Mouse (Mus musculus) liver, embryonic 13.5 days (tissue): ENCODE measurements around the gene Mrpl14. TPM values are rescaled to one million over a fixed set of nuclear protein-coding genes. Genes with fewer than 3 reads are reported as not detected.

Experiments used
- ATAC-seq: fragments of 200-750 bp; cut with Nextera tagmentation; 2 replicates; pipeline ENCODE4 v1.8.0; 2017; ENCODE audit warnings: low read depth, mild to moderate bottlenecking, moderate number of reproducible peaks, moderate library complexity
- DNase-seq: peaks from one replicate; pipeline ENCODE4 v3.0.0; 2022
- H3K27ac ChIP-seq: fragments of 300-500 bp; sonication (generic); 2 replicates; pipeline ENCODE4 v1.5.1; 2015; ENCODE audit warnings: moderate library complexity, mild to moderate bottlenecking, inconsistent platforms
- H3K27me3 ChIP-seq: fragments of 300-500 bp; sonication (generic); 2 replicates; pipeline ENCODE4 v1.6.1; 2015; ENCODE audit warnings: mild to moderate bottlenecking, inconsistent platforms
- H3K36me3 ChIP-seq: fragments of 300-500 bp; sonication (generic); 2 replicates; pipeline ENCODE4 v1.6.1; 2015; ENCODE audit warnings: mild to moderate bottlenecking, inconsistent platforms
- H3K4me1 ChIP-seq: fragments of 300-500 bp; sonication (generic); replicated peaks from 2 replicates; pipeline ENCODE4 v1.6.1; 2015; ENCODE audit warnings: inconsistent platforms
- H3K4me2 ChIP-seq: fragments of 300-500 bp; sonication (generic); 2 replicates; pipeline ENCODE4 v1.6.1; 2015; ENCODE audit warnings: inconsistent platforms, mild to moderate bottlenecking, moderate library complexity
- H3K4me3 ChIP-seq: fragments of 300-500 bp; sonication (generic); replicated peaks from 2 replicates; pipeline ENCODE4 v1.5.1; 2015; ENCODE audit warnings: mild to moderate bottlenecking, inconsistent platforms
- H3K9ac ChIP-seq: fragments of 300-500 bp; sonication (generic); 2 replicates; pipeline ENCODE4 v1.6.1; 2015; ENCODE audit warnings: mild to moderate bottlenecking, inconsistent platforms
- H3K9me3 ChIP-seq: fragments of 300-500 bp; sonication (generic); replicated peaks from 2 replicates; pipeline ENCODE4 v1.6.1; 2016; ENCODE audit warnings: inconsistent platforms
- WGBS: fragments of 180-500 bp; shearing (Covaris S2); methylation state at CpG from one replicate; pipeline ENCODE4 v1.1.7; 2015; ENCODE audit not compliant: insufficient replicate concordance; 5-methylcytosine and 5-hydroxymethylcytosine counted together
- polyA plus RNA-seq: library from polyadenylated mRNA; unstranded; fragments of >200 nt; fragmentation: Nextera tagmentation; extraction: Ambion mirVana; gene quantifications from 2 replicates; pipeline ENCODE4 v1.2.1, GENCODE M21; 2015

Gene Mrpl14
- polyA plus RNA-seq, 1 experiment from 2014 or later, result 133 TPM

GRCm38 (mm10) chr17:45689120-45689519 lies 3.0 kb downstream of the Mrpl14 start:
- Histone ChIP-seq H3K36me3 (no peaks in the 10 kb centered on the region), H3K9me3 (no peaks in the 10 kb centered on the region), H3K4me2 (no peak overlapping the region), H3K4me3 (no peak overlapping the region), H3K27ac (no peak overlapping the region), H3K27me3 (peaks cover 6% of the 10 kb centered on the region; the same call in 1 of the 2 replicates), H3K4me1 (peaks cover 66% of the 10 kb centered on the region), H3K9ac (no peak overlapping the region)
- 80% methylated on average over 9 of the region's 9 CpGs for WGBS
- ATAC-seq (no peak), DNase-seq (no peak)

DNA sequence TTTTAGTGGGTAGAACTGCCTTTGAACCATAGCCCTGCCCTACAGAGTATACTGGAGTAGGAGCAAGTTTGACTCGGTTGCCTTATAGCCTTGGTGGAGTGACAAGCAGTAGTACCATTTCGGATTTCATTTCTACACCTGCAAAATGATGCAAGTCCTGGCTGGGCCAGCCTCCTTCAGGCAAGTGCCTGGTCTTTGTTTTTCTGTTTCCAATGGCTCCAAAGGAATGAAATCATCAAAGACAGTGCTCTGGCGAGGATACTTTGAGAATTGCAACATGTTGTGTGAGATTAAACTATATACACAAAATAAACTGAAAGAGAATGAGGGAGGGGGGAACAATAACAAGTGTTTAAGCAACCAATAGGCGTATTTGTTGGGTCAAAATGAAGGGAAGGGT lies 3.9 kb downstream of the Mrpl14 start:
- H3K4me2 ChIP-seq, result no peak overlapping the region
- WGBS, result 80% methylated on average over 4 of the region's 4 CpGs
- no peak for DNase-seq

DNA sequence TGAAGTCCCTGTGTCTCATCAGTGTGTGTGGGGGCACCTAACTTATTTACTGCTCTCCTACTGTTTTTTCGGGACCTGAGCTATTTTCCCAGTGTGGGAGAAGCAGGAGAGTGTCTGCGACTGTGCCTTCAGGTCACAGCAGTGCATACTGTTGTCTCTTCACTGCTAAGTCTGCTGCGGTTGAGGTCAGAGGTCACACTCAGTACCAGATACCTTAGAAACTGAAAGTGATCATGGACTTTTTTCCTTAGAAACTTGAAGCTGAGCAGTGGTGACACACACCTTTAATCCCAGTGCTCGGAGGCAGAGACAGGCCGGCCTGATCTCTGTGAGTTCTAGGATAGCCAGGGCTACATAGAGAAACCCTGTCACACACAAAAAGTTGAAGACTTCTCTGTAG lies 6.0 kb downstream of the Mrpl14 start:
- no peaks in the 10 kb centered on the region for H3K27me3 ChIP-seq
- H3K9me3 ChIP-seq, result no peaks in the 10 kb centered on the region
- peaks cover 67% of the 10 kb centered on the region for H3K4me1 ChIP-seq
- H3K4me3 ChIP-seq, result no peak overlapping the region
- ATAC-seq (no peak), DNase-seq (no peak)
- H3K27ac ChIP-seq, result 0 out of 2 replicates have a peak overlapping the region, but pooled peaks have one; percentile 21
- no peak overlapping the region for H3K4me2 ChIP-seq
- WGBS, result 74% methylated on average over 5 of the region's 5 CpGs
- no peak overlapping the region for H3K9ac ChIP-seq
- peaks cover 10% of the 10 kb centered on the region for H3K36me3 ChIP-seq

More for the DNA sequence above, 3.9 kb downstream of the Mrpl14 start:
- H3K9ac ChIP-seq, result no peak overlapping the region
- H3K9me3 ChIP-seq, result no peaks in the 10 kb centered on the region
- ATAC-seq, result no peak
- H3K27ac ChIP-seq, result no peak overlapping the region
- peaks cover 3% of the 10 kb centered on the region; the same call in 1 of the 2 replicates for H3K27me3 ChIP-seq
- no peaks in the 10 kb centered on the region for H3K36me3 ChIP-seq
- peaks cover 66% of the 10 kb centered on the region for H3K4me1 ChIP-seq
- H3K4me3 ChIP-seq, result no peak overlapping the region

GRCm38 (mm10) chr17:45693812-45694565 lies 7.9 kb downstream of the Mrpl14 start:
- Histone ChIP-seq H3K4me1 (peaks cover 54% of the 10 kb centered on the region), H3K27me3 (no peaks in the 10 kb centered on the region), H3K36me3 (peaks cover 24% of the 10 kb centered on the region), H3K9ac (no peak overlapping the region), H3K9me3 (no peaks in the 10 kb centered on the region), H3K4me2 (no peak overlapping the region), H3K27ac (peak overlapping the region; percentile 36; the same call in 1 of the 2 replicates), H3K4me3 (no peak overlapping the region)
- ATAC-seq (0 out of 2 replicates have a peak, but pooled peaks have one; percentile 19), DNase-seq (no peak)
- WGBS, result 73% methylated on average over 18 of the region's 18 CpGs

DNA sequence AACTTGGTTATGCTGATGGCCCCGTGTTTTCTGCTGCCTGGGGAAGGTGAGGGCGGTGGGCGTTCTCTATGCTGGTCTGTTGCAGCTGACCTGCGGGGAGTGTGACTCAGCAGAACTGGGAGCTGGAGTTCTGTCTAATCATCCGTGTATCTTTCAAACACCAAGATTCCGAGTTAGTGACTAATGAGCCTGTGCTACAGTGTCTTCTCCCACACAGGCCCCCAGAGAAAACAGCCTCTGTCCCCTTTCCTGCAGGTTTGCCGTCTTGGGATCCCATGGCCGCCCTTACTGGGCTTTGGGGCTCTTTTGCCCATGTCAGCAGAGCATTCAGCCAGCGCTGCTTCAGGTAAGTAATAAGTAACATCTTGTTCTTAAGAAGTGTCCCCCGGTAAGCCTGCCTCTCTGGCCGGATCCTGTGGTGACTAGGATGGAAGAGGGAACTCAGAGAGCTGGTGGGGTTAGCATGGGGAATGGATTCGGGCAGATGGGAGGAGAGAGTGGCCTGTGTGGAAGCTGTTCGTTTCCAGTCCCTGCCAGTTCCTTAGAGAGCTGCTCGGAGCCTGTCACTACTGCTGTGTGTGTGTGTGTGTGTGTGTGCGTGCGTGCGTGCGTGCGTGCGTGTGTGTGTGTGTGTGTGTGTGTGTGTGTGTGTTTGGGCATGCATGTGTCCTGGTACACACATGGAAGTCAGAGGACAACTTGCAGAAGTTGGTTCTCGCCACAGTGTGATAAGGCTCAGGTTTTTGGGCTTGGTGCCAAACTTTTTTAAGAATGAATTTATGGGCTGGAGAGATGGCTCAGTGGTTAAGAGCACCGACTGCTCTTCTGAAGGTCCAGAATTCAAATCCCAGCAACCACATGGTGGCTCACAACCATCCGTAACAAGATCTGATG lies 9.4 kb downstream of the Mrpl14 start:
- H3K9me3 ChIP-seq, result no peaks in the 10 kb centered on the region
- 45% methylated on average over 23 of the region's 23 CpGs for WGBS
- peaks cover 28% of the 10 kb centered on the region for H3K36me3 ChIP-seq
- H3K27ac ChIP-seq, result peak overlapping the region; percentile 67
- peak overlapping the region; percentile 43 for H3K4me2 ChIP-seq
- peaks cover 55% of the 10 kb centered on the region for H3K4me1 ChIP-seq
- no peak overlapping the region for H3K4me3 ChIP-seq
- no peaks in the 10 kb centered on the region for H3K27me3 ChIP-seq
- DNase-seq (peak; percentile 59), ATAC-seq (peak; percentile 72)
- peak overlapping the region; percentile 57 for H3K9ac ChIP-seq

GRCm38 (mm10) chr17:45696981-45697380 lies 10.9 kb downstream of the Mrpl14 start:
- ATAC-seq, result no peak
- WGBS, result 89% methylated on average over 9 of the region's 9 CpGs
- Histone ChIP-seq H3K4me1 (peaks cover 58% of the 10 kb centered on the region), H3K9me3 (no peaks in the 10 kb centered on the region), H3K36me3 (peaks cover 28% of the 10 kb centered on the region), H3K4me2 (no peak overlapping the region), H3K4me3 (no peak overlapping the region), H3K27me3 (no peaks in the 10 kb centered on the region), H3K27ac (no peak overlapping the region), H3K9ac (no peak overlapping the region)
- DNase-seq, result no peak

DNA sequence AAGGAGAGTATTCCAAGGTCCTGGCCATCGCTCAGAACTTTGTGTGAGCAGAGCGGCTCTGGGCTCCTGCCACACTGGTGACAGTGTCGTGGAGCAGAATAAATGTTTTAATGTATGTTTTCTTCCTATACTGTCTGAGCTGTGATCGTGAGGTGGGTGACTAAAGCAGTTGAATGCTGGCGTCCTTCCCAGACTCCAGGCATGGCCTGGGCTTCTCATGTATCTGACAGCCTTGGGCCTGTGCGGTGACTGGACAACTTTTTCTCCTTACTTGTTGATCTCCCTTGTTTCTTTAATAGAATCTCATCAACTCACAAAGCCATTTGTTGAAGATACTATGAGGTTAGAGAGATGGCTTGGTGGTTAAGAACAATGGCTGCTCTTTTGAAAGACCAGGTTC lies 12.2 kb downstream of the Mrpl14 start:
- Histone ChIP-seq H3K27me3 (no peaks in the 10 kb centered on the region), H3K9ac (no peak overlapping the region), H3K4me2 (no peak overlapping the region), H3K27ac (no peak overlapping the region), H3K36me3 (peaks cover 28% of the 10 kb centered on the region), H3K4me1 (peaks cover 57% of the 10 kb centered on the region), H3K9me3 (no peaks in the 10 kb centered on the region), H3K4me3 (no peak overlapping the region)
- no peak for DNase-seq
- WGBS, result 86% methylated on average over 6 of the region's 6 CpGs
- no peak for ATAC-seq

DNA sequence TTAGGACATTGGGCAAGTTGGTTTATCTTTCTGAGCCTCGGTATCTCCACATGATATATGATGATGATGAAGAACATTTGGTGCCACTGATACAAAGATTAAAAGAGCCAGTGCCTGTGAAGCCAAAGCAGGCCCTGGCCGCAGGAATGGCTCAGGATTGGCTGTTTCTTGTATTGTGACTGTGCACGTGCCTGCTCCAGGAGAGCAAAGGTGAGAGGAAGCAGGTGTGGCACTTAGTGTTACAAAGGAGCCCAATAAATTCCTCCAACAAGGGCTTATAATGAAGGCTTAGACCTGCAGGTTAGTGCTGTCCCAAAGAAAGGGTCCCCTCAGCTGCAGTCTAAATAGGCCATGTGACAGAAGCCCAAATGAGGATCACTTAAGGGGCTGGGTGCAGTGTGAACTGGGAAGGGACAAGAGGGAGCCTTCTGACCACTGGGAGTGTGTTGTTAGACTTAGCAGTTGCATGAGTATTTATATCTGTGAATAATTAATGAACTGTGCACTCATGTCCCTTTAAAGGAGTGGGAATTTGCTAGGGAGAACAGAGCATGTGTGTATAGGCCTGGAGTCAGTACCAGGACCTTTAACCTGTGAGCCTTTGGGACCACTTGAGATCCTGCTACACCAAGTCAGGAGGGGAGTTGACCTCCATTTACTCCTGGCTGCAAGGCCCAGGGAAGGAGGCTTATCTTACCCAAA lies 13.1 kb downstream of the Mrpl14 start:
- Histone ChIP-seq H3K36me3 (peaks cover 28% of the 10 kb centered on the region), H3K4me3 (no peak overlapping the region), H3K9me3 (no peaks in the 10 kb centered on the region), H3K9ac (no peak overlapping the region), H3K4me1 (peaks cover 51% of the 10 kb centered on the region), H3K4me2 (no peak overlapping the region), H3K27me3 (no peaks in the 10 kb centered on the region), H3K27ac (no peak overlapping the region)
- ATAC-seq, result no peak
- WGBS, result 70% methylated on average over 3 of the region's 3 CpGs
- DNase-seq, result no peak

DNA sequence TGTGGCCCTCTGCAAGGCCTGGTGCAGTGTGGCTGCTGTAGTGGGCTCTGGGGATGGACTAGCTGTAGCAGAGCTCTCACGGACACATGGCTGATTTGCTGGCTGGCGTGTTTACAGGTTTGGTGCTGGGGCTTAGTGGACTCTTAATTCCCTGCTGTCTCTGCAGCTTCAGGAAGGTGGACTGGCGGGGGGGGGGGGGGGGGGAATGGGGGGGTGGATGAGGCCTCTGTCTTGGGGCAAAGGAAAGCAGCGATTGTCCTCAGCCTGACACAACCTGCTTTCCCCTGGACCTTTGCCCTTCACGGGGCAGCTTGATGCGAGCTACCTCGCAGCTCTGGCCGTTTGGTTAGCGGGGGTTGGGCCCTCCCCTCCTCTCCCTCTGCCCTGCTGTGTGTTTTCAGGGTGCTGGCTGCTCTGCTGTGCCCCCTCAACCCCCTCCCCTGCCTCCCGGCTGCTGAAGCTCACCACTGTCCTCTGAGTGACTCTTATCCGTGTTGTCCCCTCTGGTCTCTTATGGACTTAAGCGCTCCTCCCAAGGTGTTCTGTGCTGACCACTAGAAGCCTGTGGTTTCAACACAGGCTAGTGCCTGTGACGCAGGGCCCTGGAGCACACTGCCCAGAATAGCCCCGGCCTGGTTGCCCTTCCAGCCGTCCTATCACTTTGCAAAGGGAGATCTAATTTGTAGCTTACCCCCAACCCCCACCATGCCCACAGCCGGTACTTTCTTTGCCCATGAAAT lies 14.5 kb downstream of the Mrpl14 start:
- Histone ChIP-seq H3K27ac (no peak overlapping the region), H3K36me3 (peaks cover 28% of the 10 kb centered on the region), H3K9ac (no peak overlapping the region), H3K9me3 (no peaks in the 10 kb centered on the region), H3K4me2 (no peak overlapping the region), H3K4me1 (peaks cover 40% of the 10 kb centered on the region), H3K4me3 (no peak overlapping the region), H3K27me3 (no peaks in the 10 kb centered on the region)
- 61% methylated on average over 10 of the region's 16 CpGs for WGBS
- ATAC-seq, result no peak
- DNase-seq, result no peak

GRCm38 (mm10) chr17:45701236-45701591 lies 15.1 kb downstream of the Mrpl14 start:
- WGBS, result 73% methylated on average over 9 of the region's 9 CpGs
- no peak overlapping the region for H3K9ac ChIP-seq

More at GRCm38 (mm10) chr17:45701236-45701591, 15.1 kb downstream of the Mrpl14 start:
- Histone ChIP-seq H3K27ac (no peak overlapping the region), H3K9me3 (no peaks in the 10 kb centered on the region), H3K36me3 (peaks cover 27% of the 10 kb centered on the region), H3K27me3 (no peaks in the 10 kb centered on the region), H3K4me1 (peaks cover 36% of the 10 kb centered on the region), H3K4me2 (no peak overlapping the region), H3K4me3 (no peak overlapping the region)
- no peak for DNase-seq
- ATAC-seq, result no peak
